Mouse (Mus musculus) gastrocnemius, postnatal 10 days (tissue): Measurements from ENCODE around the gene Ift20. TPM values are rescaled to one million over a fixed set of nuclear protein-coding genes. Genes with fewer than 3 reads are reported as not detected.
"Not testable (repeated sequence)": the region's sequence is repeated elsewhere in the genome, so short reads cannot be mapped to it uniquely, and the experiment has no call there.

Source experiments
- DNase-seq: peaks from one replicate; pipeline ENCODE4 v3.0.0; 2021; ENCODE audit warnings: mixed read lengths
- total RNA-seq, 2 experiments: library from RNA; stranded (reverse); gene quantifications; 2 replicates each; pipeline ENCODE4 v1.2.3; 2021

The Ift20 gene
- total RNA-seq, 2 experiments from 2014 or later, result 28.0 to 39.1 TPM

- no peak for DNase-seq
These were observed 13.6 kb upstream of the Ift20 start for GRCm38 (mm10) chr11:78522481-78522997.

- no peak for DNase-seq
These were observed 12.8 kb upstream of the Ift20 start for GRCm38 (mm10) chr11:78523241-78523955.

GRCm38 (mm10) chr11:78524838-78525237 lies 11.3 kb upstream of the Ift20 start:
- DNase-seq, result no peak

- no peak for DNase-seq
These were observed 7.4 kb upstream of the Ift20 start for GRCm38 (mm10) chr11:78528714-78529113.

GRCm38 (mm10) chr11:78530001-78530400 lies 6.2 kb upstream of the Ift20 start:
- DNase-seq, result no peak

GRCm38 (mm10) chr11:78531046-78531445 lies 5.1 kb upstream of the Ift20 start:
- peak; percentile 47 for DNase-seq

- not testable (repeated sequence) for DNase-seq
These were observed 4.6 kb upstream of the Ift20 start for GRCm38 (mm10) chr11:78531515-78531914.

- DNase-seq, result no peak
These were observed 1.6 kb upstream of the Ift20 start for GRCm38 (mm10) chr11:78534516-78534915.

GRCm38 (mm10) chr11:78535376-78536079 lies 633 bp upstream of the Ift20 start:
- no peak for DNase-seq

- DNase-seq, result no peak
These were observed 526 bp downstream of the Ift20 start for GRCm38 (mm10) chr11:78536690-78537084.

GRCm38 (mm10) chr11:78540358-78540757 lies 4.2 kb downstream of the Ift20 start:
- DNase-seq, result no peak

- DNase-seq, result no peak
These were observed 8.4 kb downstream of the Ift20 start for GRCm38 (mm10) chr11:78544449-78545111.

- DNase-seq, result no peak
These were observed 9.0 kb downstream of the Ift20 start for GRCm38 (mm10) chr11:78545181-78545580.

- no peak for DNase-seq
These were observed 11.7 kb downstream of the Ift20 start for GRCm38 (mm10) chr11:78547718-78548460.

- no peak for DNase-seq
These were observed 13.4 kb downstream of the Ift20 start for GRCm38 (mm10) chr11:78549491-78549987.

- DNase-seq, result peak; percentile 89
These were observed 14.3 kb downstream of the Ift20 start, which contains the start of gene Tmem97 for GRCm38 (mm10) chr11:78550168-78551058. Tmem97 (minus strand) TSS chr11:78550777.

GRCm38 (mm10) chr11:78551059-78551398 lies 14.9 kb downstream of the Ift20 start:
- no peak for DNase-seq

- DNase-seq, result no peak
These were observed 19.5 kb downstream of the Ift20 start for GRCm38 (mm10) chr11:78555623-78556022.

- DNase-seq, result no peak
These were observed 19.9 kb downstream of the Ift20 start for GRCm38 (mm10) chr11:78556070-78556469.

- no peak for DNase-seq
These were observed 21.1 kb downstream of the Ift20 start for GRCm38 (mm10) chr11:78557241-78557640.

- peak; percentile 45 for DNase-seq
These were observed 24.3 kb downstream of the Ift20 start for GRCm38 (mm10) chr11:78560447-78560846.
